Mouse (Mus musculus): Measurements from ENCODE around the gene Zcchc9.

Zcchc9 gene

GRCm38 (mm10) chr13:91760302-91761050 is 47.0 kb downstream of the Zcchc9 start:
- no peak for DNase-seq

- DNase-seq: no peak
These were observed 47.7 kb downstream of the Zcchc9 start for GRCm38 (mm10) chr13:91759791-91760190.

- DNase-seq: no peak
These were observed 49.0 kb downstream of the Zcchc9 start for GRCm38 (mm10) chr13:91758316-91759048.

- peak; percentile 21 to 35 for DNase-seq
These were observed 51.3 kb downstream of the Zcchc9 start for GRCm38 (mm10) chr13:91756230-91756629.

GRCm38 (mm10) chr13:91754762-91755161 is 52.7 kb downstream of the Zcchc9 start:
- DNase-seq: no peak

- DNase-seq: no peak
These were observed 53.8 kb downstream of the Zcchc9 start for GRCm38 (mm10) chr13:91753724-91754123.

GRCm38 (mm10) chr13:91749981-91750380 is 57.5 kb downstream of the Zcchc9 start:
- DNase-seq: no peak

- no peak for DNase-seq
These were observed 59.1 kb downstream of the Zcchc9 start for GRCm38 (mm10) chr13:91748401-91748800.

Measured in kidney, postnatal 4 days (tissue).